Mouse (Mus musculus) adrenal gland (tissue): ENCODE measurements around the gene Pcbp1.

Source experiments
- intact Hi-C: fragments of 180-260 bp; cut with DNase I; formaldehyde crosslinking; loops from one replicate; pipeline ENCODE4 v1.15.1; 2025

Gene Pcbp1

DNA sequence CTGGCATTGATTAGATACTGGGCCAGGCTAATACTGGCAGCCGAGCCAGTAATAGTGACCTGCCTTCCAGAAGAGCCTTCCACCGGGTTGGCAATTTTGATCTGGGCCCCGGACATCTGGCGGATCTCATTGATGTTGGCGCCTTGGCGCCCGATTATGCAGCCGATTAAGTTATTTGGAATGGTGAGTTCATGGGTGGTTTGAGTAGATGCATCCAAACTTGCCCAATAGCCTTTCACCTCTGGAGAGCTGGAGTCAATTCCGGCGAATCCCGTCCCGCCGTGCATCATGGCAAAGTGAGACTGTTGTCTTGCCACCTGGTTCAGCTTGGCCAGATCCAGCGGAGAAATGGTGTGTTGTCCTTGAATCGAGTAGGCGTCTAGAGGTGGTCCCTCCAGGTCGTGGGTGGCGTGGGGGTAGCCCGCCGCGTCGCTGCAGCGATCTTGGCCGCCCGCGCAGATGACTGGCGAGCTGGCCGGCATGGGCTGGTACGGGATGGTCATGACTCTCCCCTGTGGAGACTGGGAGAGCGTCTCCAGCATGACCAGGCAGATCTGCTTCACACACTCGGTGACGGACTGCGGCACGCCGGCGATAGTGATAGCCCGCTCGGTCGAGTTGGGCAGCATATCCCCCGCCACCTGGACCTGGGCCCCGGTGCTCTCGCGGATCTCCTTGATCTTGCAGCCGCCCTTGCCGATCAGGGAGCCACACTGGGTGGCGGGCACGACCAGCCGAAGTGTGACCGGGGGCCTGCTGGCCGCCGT lies 1.1 kb downstream of the Pcbp1 start:
- intact Hi-C loops: loop anchor here (1.0 to 5.0 kb wide), 2 partner anchors 38 to 52 kb away; no protein-coding TSS in a partner anchor

DNA sequence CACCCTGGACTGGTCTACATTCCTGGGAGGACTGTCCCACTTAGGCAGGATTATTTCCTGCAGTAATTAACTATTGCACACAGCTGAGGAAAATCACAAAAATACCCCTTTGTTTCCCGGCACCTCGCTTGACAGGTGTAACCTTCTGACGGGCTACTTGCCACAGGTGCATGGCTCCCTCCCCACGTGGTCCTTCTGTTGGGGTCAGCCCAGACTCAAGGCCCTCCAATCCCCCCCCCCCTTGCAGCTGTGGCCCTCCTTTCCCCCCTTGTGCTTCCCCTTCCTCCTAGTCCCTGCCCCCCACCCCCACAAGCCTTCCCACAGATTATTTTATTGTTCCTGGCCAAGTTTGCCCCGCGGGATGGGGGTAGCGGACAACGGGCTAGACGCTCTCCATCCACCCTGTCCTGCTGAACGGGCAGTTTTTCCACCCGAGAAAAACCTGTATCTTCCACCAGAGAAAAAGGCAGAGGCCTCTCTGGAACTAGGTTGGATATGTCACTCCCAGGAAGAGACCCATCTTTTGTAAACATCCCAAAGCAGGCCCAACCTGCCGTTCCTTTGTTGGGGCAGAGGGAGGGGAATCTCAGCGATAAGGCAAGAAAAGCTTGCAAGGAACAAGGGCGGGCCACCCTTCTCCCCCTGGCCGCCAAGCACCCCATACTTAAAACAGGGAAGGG lies 2.2 kb downstream of the Pcbp1 start:
- intact Hi-C loops: loop anchor here (5.0 kb wide), 1 partner anchor 37 kb away; no protein-coding TSS in a partner anchor

DNA sequence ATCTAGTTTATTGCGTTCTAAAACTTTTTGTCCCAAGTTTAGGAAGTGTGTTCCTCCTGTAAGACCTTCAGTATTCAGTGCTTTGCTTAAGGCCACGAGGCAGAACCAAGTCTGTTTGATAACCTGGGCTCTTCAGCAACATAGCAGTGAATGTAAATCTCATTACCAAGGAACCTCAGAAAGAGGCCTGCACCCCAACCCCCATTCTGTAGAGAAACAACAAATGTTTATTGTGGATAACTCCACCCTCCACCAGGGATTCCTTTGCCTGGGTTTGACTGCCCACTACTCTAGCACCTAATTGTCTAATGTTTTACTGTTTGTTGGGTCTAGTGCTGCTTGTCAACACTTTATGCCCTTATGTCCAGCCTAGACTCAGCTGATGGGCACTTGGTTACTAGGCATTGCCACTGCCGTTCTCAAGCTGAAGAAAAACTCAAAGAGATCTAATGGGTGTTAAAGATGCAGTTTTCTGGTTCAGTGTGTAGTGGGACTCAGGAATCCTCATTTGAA lies 2.8 kb downstream of the Pcbp1 start:
- intact Hi-C loops: loop anchor here (5.0 kb wide), 1 partner anchor 36 kb away; no protein-coding TSS in a partner anchor

DNA sequence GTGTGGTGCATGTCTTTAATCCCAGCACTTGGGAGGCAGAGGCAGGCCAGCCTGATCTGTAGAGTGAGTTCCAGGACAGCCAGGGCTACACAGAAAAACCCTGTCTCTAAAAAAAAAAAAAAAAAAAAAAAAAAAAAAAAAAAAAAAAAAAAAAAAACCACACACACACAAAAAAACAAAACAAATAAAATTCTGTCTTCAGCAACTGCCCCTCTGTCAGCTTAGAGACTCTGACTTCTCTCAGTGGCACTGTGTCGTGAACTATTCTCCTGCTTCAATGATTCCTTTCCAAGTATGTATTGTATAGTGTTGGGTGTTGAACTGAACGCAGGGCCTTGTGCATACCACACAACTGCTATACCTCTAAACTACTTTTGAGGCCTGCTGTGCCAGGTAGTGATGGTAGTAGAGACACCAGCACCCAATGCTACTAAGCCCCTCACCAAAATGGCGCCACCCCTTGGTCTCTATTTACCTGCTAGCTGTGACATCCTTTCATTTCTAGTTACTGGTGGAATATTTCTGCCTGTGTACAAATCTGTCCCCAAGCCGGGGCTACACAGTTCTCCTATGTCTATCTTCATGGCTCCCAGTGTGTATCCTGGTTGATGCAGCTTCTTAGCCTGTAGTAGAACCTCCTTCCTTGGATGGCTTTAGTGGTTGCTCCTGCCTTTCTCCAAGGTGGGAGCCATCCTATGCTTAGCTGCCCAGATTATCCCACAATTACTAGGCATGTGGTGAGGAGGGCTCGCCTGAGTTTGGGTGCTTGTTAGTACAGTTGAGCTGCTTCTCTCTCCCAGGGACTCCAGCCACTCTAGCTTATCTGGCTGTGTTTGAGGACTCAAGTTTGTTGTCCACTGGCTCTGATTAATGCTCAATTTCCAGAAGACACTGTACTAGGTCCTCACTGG lies 3.9 kb downstream of the Pcbp1 start:
- intact Hi-C loops: loop anchor here (5.0 kb wide), 1 partner anchor 35 kb away; no protein-coding TSS in a partner anchor

DNA sequence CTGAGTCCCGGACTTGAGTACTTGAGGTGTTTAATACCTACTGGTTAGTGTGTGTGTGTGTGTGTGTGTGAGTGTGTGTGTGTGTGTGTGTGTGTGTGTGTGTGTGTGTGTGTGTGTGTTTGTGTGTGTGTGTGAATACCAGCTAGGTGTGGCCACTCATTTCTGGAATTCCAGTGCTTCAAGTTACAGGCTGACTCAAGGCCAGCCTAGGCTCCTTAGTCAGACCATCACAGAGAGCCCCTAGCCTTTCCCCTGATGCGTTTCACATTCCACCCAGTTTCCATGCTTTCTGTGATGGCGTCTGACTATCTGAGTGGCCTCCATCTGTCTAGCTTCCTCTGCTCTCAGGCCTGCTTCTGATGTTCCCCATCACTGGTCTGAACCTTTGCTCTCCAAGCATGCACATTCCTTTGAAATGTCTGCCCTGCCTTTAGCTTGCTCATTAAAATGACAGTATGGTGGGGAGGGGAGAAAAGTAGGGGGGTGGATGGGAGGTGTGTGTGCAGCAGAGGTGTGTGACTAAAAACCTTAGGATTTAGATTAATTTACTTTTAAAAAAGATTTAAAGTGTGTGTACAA lies 6.3 kb downstream of the Pcbp1 start:
- intact Hi-C loops: loop anchor here (5.0 kb wide), 1 partner anchor 33 kb away; no protein-coding TSS in a partner anchor

DNA sequence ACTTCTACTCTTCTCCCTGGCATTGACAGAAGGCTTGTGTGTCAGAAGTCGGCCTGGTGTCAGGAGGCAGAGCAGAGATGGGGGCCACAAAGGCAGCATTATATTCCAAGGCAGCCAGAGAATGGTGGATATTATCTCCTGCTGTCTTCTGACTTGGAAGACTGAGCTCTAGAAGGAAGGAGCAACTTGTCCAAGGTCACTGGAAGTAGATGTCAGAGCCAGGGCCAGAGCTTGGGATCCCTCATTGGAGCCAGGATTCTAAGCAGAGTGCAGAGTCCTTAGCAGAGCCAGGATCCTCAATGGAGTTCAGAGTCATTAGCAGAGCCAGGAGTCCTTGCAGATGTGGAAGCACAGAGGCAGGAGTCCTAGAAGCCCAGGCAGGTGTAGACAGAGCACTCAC lies 10.1 kb downstream of the Pcbp1 start:
- intact Hi-C loops: no loop called here

GRCm38 (mm10) chr6:86513296-86513695 lies 12.8 kb downstream of the Pcbp1 start:
- intact Hi-C loops: no loop called here

GRCm38 (mm10) chr6:86510979-86511378 lies 15.1 kb downstream of the Pcbp1 start:
- intact Hi-C loops: no loop called here

DNA sequence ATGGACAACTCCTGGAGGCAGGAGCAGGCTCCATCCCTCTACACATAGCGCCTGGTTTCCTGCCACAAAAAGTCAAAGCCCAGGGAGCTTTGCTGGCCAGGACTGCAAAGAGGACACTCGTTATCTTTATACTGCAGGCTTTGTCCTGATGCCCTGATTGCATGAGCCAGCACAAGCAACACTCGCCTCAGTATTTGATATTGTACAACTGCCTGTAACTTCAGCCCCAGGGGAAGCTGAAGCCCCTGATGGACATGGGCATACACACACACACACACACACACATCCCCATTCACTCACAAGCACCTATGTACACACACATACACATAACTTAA lies 16.3 kb downstream of the Pcbp1 start:
- intact Hi-C loops: no loop called here

DNA sequence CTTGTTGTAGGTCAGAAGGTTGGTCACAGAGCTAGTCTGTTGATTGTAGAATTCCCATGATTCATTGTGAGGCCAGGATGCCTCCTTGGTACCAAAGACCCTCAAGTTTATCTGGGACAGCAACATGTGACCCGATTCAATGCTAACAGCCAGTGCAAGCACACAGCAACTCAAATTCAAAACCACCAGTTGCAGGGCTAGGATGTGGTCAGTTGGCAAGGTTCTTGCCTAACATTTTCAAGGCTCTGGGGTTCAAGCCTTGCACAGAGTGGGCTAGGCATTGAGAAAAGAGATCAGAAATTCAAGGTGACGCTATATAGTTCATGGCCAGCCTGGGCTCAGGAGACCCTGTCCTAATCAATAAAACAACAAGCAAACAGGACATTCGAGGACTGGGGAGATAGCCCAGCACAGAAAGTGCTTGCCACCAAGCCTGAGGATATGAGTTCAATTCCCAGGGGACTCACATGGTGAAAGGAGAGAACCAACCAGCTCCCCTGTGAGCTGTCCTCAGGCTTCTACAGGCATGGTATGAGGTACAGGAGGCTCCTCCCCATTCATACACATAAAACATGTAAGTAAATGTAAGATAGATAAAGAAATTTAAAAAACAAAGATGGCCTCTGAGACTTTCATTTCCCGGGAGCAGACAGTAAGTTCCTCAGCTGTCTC lies 16.8 kb downstream of the Pcbp1 start:
- intact Hi-C loops: no loop called here

DNA sequence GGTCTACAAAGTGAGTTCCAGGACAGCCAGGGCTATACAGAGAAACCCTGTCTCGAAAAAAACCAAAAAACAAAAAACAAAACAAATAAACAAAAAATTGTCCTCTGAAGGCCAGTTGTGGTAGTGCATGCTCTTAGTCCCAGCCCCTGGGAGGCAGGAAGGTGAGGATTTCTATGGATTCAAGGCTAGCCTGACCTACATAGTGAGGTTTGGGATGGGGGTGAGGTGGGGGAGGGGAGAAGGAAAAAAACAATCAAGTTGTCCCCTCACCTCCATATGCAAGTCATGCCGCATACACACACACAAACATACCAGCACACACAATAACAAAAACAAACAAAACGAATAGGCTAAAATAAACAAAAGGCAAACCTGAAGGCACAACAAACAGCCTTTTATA lies 17.4 kb downstream of the Pcbp1 start:
- intact Hi-C loops: no loop called here

DNA sequence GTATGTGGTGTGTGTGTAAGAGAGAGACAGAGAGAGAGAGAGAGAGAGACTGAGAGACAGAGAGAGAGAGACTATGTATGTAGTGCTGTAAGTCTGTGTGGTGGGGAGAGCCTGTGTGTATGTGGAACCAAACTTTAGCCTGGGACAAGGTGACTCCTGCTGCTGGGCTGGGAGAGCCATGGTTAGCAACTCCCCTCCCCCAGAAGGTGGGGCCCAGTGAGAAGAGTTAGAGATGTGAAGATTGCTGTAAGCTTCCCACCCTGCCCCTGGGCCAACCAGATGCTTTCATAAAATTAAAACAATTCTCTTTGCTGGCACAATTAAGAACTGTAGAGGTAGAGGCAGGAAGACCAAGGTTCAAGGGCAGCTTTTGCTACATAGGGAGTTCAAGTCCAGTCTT lies 19.0 kb downstream of the Pcbp1 start:
- intact Hi-C loops: no loop called here

- intact Hi-C loops: no loop called here
These were observed 19.8 kb downstream of the Pcbp1 start for GRCm38 (mm10) chr6:86506309-86506708.

DNA sequence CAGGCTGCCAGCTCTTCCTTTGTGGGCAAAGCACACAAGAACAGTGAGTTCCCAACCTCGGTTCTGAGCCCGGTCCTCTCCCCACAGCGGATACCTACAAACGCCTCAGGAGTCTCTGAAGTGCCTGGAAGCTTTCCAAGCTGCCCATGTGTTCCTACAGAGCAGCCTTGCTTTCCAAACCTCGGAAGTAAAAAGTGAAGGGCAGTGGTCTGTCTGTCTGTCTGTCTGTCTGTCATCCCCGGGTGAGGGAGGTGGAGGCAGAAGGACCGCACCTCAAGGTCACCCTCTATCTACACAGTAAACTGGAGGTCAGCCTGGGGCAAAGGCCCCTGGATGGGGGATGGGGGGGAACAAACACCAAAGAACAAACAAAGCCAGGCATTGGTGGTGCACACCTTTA lies 20.4 kb downstream of the Pcbp1 start:
- intact Hi-C loops: no loop called here

GRCm38 (mm10) chr6:86503513-86503912 lies 22.6 kb downstream of the Pcbp1 start:
- intact Hi-C loops: no loop called here

DNA sequence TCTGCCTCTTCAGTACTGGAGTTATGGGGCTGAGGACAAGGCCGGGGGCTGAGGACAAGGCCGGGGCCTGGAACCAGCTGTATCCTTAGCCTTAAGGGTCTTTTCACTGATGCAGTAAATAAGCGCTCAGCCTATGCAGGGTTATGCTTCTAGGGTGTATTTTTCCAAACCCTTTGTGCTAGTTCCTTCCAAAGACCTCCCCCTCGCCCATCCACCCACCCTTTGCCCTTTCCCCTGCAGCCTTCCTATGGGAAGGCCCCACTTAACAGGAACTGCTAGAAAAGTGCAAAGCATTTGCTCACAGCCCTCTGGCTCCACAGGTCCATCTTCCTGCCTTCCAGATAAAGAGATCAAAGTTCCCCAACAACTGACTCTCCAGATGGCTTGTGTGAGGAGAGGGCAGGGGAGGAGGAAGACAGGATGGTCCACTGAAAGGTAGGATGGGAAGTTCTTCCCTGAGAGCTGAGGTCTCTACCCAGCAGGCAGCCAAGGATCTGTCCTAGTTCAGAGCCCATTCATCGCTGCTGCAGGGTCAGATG lies 26.5 kb downstream of the Pcbp1 start:
- intact Hi-C loops: no loop called here

GRCm38 (mm10) chr6:86497942-86498732 lies 28.0 kb downstream of the Pcbp1 start:
- intact Hi-C loops: no loop called here

DNA sequence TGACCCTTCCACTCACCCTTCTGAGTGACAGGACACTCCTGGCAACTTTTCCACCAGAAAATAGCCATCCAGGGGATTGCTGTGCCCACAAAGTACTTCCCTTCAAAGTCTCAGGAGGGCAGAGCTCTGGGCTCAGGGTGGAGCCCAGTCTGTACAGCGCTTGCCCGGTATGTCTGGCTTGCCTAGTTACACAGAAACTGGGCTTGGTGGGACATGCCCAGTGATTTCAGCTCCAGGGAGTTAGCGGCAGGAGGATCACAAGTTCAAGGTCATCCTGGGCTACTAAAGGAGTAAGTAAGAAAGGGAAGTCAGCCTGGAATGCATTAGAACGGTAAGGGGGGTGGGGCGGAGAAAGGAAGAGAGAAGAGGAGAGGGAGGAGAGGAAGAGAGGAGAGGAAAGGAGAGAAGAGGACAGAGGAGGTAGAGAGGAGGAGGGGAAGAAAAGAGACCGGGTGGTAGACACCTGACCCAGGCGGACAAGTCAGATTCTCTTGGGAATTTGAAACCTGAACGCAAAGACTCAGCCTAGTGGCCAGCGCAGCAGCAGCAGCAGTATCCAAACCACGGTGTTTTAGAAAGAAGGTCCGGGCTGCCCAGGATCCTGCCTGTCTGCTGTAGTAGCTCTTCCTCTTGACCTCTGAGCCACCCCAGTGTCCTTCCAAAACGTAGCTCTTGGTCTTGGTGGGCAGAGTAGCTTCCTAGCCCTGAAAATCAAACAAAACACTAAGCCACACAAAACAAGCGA lies 28.9 kb downstream of the Pcbp1 start:
- intact Hi-C loops: no loop called here

- intact Hi-C loops: no loop called here
These were observed 29.5 kb downstream of the Pcbp1 start for GRCm38 (mm10) chr6:86496585-86496984.
